Mouse (Mus musculus) stomach, postnatal 0 days (tissue): ENCODE results near the gene Dgki. TPM values are rescaled to one million over a fixed set of nuclear protein-coding genes. Genes with fewer than 3 reads are reported as not detected.

ENCODE experiments used
- ATAC-seq: fragments of 200-750 bp; cut with Nextera tagmentation; 2 replicates; pipeline ENCODE4 v1.8.0; 2017; ENCODE audit not compliant: low FRiP score, low TSS enrichment
- DNase-seq: peaks from one replicate; pipeline ENCODE4 v3.0.0-alpha.2; 2016; ENCODE audit warnings: low spot score
- H3K27ac ChIP-seq: fragments of 300-500 bp; sonication (generic); replicated peaks from 2 replicates; pipeline ENCODE4 v1.5.1; 2014; ENCODE audit warnings: mild to moderate bottlenecking, control low read depth
- H3K27me3 ChIP-seq: fragments of 300-500 bp; sonication (generic); 2 replicates; pipeline ENCODE4 v1.6.1; 2014; ENCODE audit warnings: low read length; ENCODE audit not compliant: control insufficient read depth, insufficient read depth
- H3K36me3 ChIP-seq: fragments of 300-500 bp; sonication (generic); 2 replicates; pipeline ENCODE4 v1.6.1; 2014; ENCODE audit warnings: low read length, mixed read lengths; ENCODE audit not compliant: control insufficient read depth, insufficient read depth
- H3K4me1 ChIP-seq: fragments of 300-500 bp; sonication (generic); replicated peaks from 2 replicates; pipeline ENCODE4 v1.6.1; 2014; ENCODE audit warnings: antibody characterized with exemption; ENCODE audit not compliant: control insufficient read depth, insufficient read depth
- H3K4me2 ChIP-seq: fragments of 300-500 bp; sonication (generic); replicated peaks from 2 replicates; pipeline ENCODE4 v1.6.1; 2014; ENCODE audit warnings: low read depth, mild to moderate bottlenecking, control low read depth, moderate library complexity
- H3K4me3 ChIP-seq: fragments of 300-500 bp; sonication (generic); 2 replicates; pipeline ENCODE4 v1.5.1; 2014; ENCODE audit warnings: low read depth, low read length, control low read depth
- H3K9ac ChIP-seq: fragments of 300-500 bp; sonication (generic); 2 replicates; pipeline ENCODE4 v1.6.1; 2014; ENCODE audit warnings: mild to moderate bottlenecking, low read length, control low read depth, mixed read lengths
- H3K9me3 ChIP-seq: fragments of 300-500 bp; sonication (generic); 2 replicates; pipeline ENCODE4 v1.6.1; 2016; ENCODE audit warnings: low read length; ENCODE audit not compliant: control insufficient read depth
- CTCF ChIP-seq: IDR thresholded peaks from 2 replicates; pipeline ENCODE4 v1.5.1; 2016; ENCODE audit warnings: antibody characterized with exemption, low read depth, mild to moderate bottlenecking, moderate library complexity
- EP300 ChIP-seq: optimal IDR thresholded peaks from 2 replicates; pipeline ENCODE3; 2016; ENCODE audit warnings: antibody characterized with exemption
- WGBS: fragments of 180-500 bp; shearing (Covaris S2); extraction: QIAGEN DNeasy Blood & Tissue Kit; methylation state at CpG from one replicate; pipeline ENCODE4 v1.1.7; 2014; 5-methylcytosine and 5-hydroxymethylcytosine counted together
- polyA plus RNA-seq: library from polyadenylated mRNA; unstranded; fragments of >200 nt; fragmentation: Nextera tagmentation; extraction: Ambion mirVana; gene quantifications from 2 replicates; pipeline ENCODE4 v1.2.1, GENCODE M21; 2015

The Dgki gene
- polyA plus RNA-seq, 1 experiment from 2014 or later = 0.39 TPM

DNA sequence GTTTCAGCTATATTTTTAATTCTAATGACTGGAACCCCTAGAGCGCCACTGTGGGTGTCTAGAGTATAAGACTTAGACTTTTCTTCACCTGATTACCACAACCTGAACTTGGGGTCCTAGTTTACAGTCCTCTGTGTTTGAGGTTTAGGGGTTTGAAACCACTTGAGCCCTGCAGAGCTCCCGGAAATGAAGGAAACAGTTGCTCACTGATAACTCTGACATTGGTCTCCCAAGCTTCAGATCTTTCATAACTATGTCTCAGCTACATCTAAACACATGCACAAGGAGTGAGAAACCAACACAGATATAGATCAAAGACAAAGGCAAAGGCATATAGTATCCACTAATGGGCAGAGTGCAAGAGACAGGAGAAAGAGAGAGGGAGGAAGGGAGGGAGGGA is 271.7 kb downstream of the Dgki start:
- Histone ChIP-seq H3K4me1 (no peaks in the 10 kb centered on the region), H3K9me3 (no peaks in the 10 kb centered on the region), H3K4me2 (no peak overlapping the region), H3K27me3 (no peaks in the 10 kb centered on the region), H3K9ac (no peak overlapping the region), H3K27ac (no peak overlapping the region), H3K36me3 (no peaks in the 10 kb centered on the region), H3K4me3 (no peak overlapping the region)
- DNase-seq (no peak), ATAC-seq (no peak)
- 92% methylated on average over 2 of the region's 2 CpGs for WGBS
- TF ChIP-seq CTCF = no peak
- TF ChIP-seq EP300 = no peak

DNA sequence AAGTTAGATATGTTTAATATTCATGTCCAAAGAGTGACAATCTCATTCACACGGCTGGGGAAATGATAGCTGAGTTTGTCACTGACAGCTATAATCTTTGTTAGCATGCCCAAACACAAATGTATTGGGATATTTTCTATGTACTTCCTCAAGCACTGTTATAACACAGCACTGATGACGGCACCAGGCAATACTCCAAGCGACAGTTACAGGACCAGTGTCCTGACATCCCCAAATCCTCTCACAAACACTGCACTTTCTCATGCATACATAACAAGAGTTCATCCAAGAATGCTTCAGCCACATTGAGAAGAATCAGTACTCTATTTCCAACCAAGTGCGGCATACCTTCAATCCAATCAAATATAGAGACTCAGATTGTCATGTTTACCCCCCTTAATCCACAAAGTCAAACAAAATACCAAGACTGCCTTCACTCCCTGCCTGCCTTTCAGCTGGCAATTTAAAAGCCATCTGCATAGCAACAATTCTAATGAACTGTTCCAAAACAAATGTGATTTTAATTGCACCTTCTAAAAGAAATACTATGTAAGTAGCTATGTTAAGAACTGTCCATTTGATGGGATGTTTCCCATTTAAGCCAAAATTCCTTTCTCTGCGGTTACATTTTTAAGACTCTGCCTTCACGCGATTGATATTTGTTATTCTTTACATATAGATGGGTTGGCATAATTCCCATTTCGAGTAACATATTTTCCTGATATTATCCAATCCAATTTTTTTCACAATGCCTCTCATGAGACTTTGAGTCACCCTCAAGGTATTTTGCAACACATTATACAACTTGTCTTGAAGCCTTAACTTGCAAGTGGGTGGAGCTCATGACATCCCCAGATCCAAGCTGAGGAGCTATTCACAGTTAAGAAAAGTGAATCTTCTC is 273.4 kb downstream of the Dgki start:
- WGBS = 42% methylated on average over 8 of the region's 8 CpGs
- ATAC-seq (no peak; the same call in 1 of the 2 replicates), DNase-seq (no peak)
- no peaks in the 10 kb centered on the region for H3K9me3 ChIP-seq
- no peaks in the 10 kb centered on the region for H3K4me1 ChIP-seq
- no peak overlapping the region for H3K9ac ChIP-seq
- no peaks in the 10 kb centered on the region for H3K36me3 ChIP-seq
- no peak overlapping the region for H3K4me3 ChIP-seq
- H3K4me2 ChIP-seq = no peak overlapping the region
- H3K27ac ChIP-seq = no peak overlapping the region
- TF ChIP-seq EP300 (no peak), CTCF (no peak)
- H3K27me3 ChIP-seq = no peaks in the 10 kb centered on the region

DNA sequence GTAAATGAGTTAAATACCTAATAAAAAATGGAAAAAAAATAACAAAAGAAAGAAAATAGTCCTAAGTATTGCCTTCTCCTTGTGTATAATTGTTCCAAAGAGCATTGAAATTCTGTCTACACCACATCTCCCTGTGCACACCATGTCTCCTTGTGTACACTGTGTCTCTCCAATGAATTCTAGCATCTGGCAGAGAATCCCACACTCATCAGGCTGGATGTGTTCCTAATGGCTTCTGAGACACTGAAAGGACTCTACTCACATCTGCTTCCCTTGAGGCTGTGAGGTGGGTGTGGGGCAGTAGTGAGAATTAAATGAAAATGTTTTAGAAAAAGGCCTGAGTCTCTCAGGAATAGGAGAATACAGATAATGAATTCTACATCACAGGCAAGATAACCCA is 283.9 kb downstream of the Dgki start:
- Histone ChIP-seq H3K27me3 (no peaks in the 10 kb centered on the region), H3K4me1 (no peaks in the 10 kb centered on the region), H3K27ac (no peak overlapping the region), H3K9ac (no peak overlapping the region), H3K4me2 (no peak overlapping the region), H3K36me3 (no peaks in the 10 kb centered on the region), H3K4me3 (no peak overlapping the region), H3K9me3 (no peaks in the 10 kb centered on the region)
- no peak for TF ChIP-seq CTCF
- TF ChIP-seq EP300 = no peak
- DNase-seq (no peak), ATAC-seq (no peak)

DNA sequence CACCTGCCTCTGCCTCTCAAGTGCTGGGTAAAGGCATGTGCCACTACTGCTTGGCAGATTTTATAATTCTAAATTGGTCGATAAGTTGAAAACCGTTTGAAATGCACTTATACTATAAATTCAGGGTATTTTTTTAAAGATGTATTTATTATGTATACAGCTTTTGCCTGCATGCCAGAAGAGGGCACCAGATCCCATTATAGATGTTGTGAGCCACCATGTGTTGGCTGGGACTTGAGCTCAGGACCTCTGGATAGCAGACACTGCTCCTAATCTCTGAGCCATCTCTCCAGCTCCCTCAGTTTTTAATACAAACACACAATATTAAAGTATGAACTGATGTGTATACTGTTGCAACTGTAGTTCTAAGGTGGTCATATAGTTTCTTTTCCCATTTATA is 288.4 kb downstream of the Dgki start:
- Histone ChIP-seq H3K36me3 (no peaks in the 10 kb centered on the region), H3K4me3 (no peak overlapping the region), H3K27me3 (no peaks in the 10 kb centered on the region), H3K9ac (no peak overlapping the region), H3K9me3 (no peaks in the 10 kb centered on the region), H3K4me2 (no peak overlapping the region), H3K4me1 (no peaks in the 10 kb centered on the region), H3K27ac (no peak overlapping the region)
- no peak for DNase-seq
- no peak for ATAC-seq
- TF ChIP-seq CTCF (peak; percentile 37), EP300 (no peak)
- WGBS = 74% methylated on average over 2 of the region's 2 CpGs

DNA sequence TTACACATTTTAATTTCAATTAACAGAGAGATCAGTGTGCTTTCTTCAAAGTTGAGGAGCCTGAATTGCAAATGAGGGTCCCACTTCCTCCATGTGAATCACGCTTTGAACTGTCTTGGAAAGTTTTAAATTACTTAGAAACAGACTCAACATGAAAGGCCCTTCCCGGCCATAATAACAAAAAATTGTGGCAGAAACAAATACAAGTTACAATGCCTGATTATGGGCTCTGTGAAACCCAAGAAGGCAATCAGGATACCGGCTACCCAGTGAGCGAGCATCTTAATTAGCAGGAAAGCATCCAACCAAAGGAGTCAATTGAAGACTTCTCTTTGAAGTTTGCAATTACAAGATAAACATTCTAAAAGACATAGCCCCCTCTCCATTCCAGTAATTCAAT is 292.4 kb downstream of the Dgki start:
- WGBS = 63% methylated on average over 4 of the region's 4 CpGs
- Histone ChIP-seq H3K27me3 (no peaks in the 10 kb centered on the region), H3K27ac (no peak overlapping the region), H3K4me2 (no peak overlapping the region), H3K9me3 (no peaks in the 10 kb centered on the region), H3K9ac (no peak overlapping the region), H3K4me3 (no peak overlapping the region), H3K36me3 (no peaks in the 10 kb centered on the region), H3K4me1 (no peaks in the 10 kb centered on the region)
- no peak for ATAC-seq
- DNase-seq = no peak
- no peak for TF ChIP-seq CTCF
- TF ChIP-seq EP300 = no peak

DNA sequence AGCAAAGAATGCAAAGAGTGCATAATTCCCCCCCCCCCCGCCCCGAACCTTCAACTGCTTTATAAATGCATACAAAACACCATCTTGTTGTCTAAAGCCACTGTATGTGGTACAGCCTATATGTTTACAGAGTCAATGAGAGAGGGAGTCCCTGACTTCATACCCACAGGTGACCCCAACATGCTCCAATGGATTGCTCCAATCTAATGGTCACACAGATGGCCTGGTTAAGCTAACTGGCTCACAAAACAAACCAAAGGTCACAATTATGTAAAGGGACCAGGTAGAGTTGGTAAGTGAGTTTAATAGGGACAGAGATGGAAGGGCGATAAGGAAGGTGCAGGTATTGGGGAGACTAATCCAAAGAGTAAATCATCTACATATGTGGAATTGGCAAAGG is 295.1 kb downstream of the Dgki start:
- Histone ChIP-seq H3K27ac (no peak overlapping the region), H3K4me1 (no peaks in the 10 kb centered on the region), H3K9me3 (no peaks in the 10 kb centered on the region), H3K4me3 (no peak overlapping the region), H3K36me3 (no peaks in the 10 kb centered on the region), H3K9ac (no peak overlapping the region), H3K27me3 (no peaks in the 10 kb centered on the region), H3K4me2 (no peak overlapping the region)
- no peak for TF ChIP-seq EP300
- TF ChIP-seq CTCF = no peak
- ATAC-seq = no peak
- 74% methylated on average over 3 of the region's 3 CpGs for WGBS
- DNase-seq = no peak
